Mouse (Mus musculus): ENCODE measurements around the gene Dld. TPM values are rescaled to one million over a fixed set of nuclear protein-coding genes. Genes with fewer than 3 reads are reported as not detected.

Dld gene
- polyA plus RNA-seq, 1 experiment from 2014 or later: 71.4 TPM

DNA sequence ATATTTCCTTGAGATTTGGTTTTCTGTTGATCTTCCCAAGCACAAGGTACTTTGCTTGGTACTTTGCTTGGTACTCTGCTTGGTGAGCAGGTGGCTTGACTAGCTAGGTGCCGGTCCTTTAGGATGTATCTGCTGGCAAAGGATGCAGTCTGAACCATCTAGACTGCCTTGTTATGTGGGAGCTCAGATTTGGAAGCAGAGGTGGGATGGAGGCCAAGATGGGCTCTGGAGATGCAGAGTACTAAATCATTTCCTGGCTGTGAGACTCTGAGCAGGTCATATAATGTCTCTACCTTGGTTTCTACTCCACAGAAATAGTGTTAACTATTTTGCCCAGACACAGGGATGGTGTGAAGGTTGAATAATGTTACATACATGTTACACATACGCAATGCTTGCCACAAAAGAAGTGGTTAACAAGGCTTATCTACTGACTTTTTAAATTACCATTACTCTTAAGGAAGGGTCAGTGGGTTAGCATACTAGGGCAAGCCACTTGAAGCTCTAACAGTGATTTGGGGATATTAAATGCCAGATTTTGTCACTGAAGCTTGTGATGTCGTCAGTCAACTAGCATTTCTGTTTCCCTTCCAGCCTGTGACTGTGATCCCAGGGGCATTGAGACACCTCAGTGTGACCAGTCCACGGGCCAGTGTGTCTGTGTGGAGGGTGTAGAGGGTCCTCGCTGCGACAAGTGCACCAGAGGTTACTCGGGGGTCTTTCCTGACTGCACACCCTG, 33.4 kb downstream of the Dld start:
- Histone ChIP-seq H3K36me3 (ENCODE audit: insufficient read depth, low read length) (peaks cover 22% of the 10 kb centered on the region; the same call in 1 of the 2 replicates), H3K27me3 (replicated peaks; ENCODE audit: insufficient read depth, low read length) (no peaks in the 10 kb centered on the region), H3K9ac (replicated peaks; ENCODE audit: low read depth) (no peak overlapping the region), H3K27ac (ENCODE audit: low read length) (no peak overlapping the region), H3K4me3 (ENCODE audit: low read depth, low read length) (no peak overlapping the region), H3K4me1 (ENCODE audit: insufficient read depth, low read depth, low read length) (no peaks in the 10 kb centered on the region), H3K4me2 (replicated peaks; ENCODE audit: low read depth, low read length) (no peak overlapping the region), H3K9me3 (ENCODE audit: low read length) (no peaks in the 10 kb centered on the region)
- WGBS: 86% methylated on average over 7 of the region's 7 CpGs
- TF ChIP-seq CTCF (IDR thresholded peaks at IDR 0.05) (no peak), EP300 (IDR thresholded peaks at IDR 0.05) (no peak)
- ATAC-seq: no peak
- DNase-seq (ENCODE audit: low spot score): no peak

DNA sequence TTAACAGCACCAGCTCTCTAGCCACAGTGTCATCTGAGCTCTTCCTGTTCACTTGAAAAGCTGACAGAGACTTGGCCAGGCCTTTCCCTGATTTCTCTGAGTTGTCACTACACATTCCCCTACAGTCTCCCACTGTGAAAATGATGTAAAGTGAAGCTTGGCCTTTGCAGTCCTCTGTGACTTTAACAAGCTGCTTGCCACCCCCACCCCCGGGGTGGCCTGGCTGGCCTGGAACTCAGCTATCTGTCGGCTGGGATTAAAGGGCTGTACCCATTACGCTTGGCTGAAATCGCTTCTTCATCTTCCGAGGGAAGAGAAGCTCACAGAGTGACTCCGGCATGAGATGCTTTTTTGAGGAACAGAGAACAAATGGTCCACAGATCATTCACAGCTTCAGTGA, 35.3 kb downstream of the Dld start:
- H3K9ac ChIP-seq (replicated peaks; ENCODE audit: low read depth): no peak overlapping the region
- ATAC-seq (no peak), DNase-seq (ENCODE audit: low spot score) (no peak)
- H3K4me2 ChIP-seq (replicated peaks; ENCODE audit: low read depth, low read length): no peak overlapping the region
- H3K4me3 ChIP-seq (ENCODE audit: low read depth, low read length): no peak overlapping the region
- no peaks in the 10 kb centered on the region for H3K4me1 ChIP-seq (ENCODE audit: insufficient read depth, low read depth, low read length)
- H3K27me3 ChIP-seq (replicated peaks; ENCODE audit: insufficient read depth, low read length): no peaks in the 10 kb centered on the region
- H3K27ac ChIP-seq (ENCODE audit: low read length): no peak overlapping the region
- no peaks in the 10 kb centered on the region for H3K9me3 ChIP-seq (ENCODE audit: low read length)
- no peak for TF ChIP-seq CTCF (IDR thresholded peaks at IDR 0.05)
- no peak for TF ChIP-seq EP300 (IDR thresholded peaks at IDR 0.05)
- 71% methylated on average over 6 of the region's 6 CpGs for WGBS
- H3K36me3 ChIP-seq (ENCODE audit: insufficient read depth, low read length): peaks cover 30% of the 10 kb centered on the region; the same call in 1 of the 2 replicates

DNA sequence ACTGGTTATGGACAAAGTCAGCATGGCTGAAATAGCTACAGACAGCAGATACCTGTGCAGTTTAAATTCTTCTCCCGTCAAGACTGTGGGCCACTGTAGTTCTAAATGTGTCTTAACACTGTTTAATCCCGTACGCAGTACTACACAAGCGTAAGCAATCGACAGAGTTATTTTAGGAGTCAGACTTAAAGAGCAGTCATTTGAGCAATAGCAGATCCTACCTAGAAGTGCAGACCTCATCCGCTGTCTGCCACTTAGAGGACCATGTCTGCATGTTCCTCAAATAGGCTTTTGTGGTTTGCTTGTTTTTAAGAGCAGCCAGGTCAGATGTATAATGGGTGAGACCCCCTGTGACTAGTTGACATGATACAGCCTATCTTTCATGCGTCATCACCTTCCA, 36.9 kb downstream of the Dld start:
- TF ChIP-seq CTCF (IDR thresholded peaks at IDR 0.05) (no peak), EP300 (IDR thresholded peaks at IDR 0.05) (no peak)
- Histone ChIP-seq H3K9me3 (ENCODE audit: low read length) (no peaks in the 10 kb centered on the region), H3K4me3 (ENCODE audit: low read depth, low read length) (no peak overlapping the region), H3K9ac (replicated peaks; ENCODE audit: low read depth) (no peak overlapping the region), H3K4me2 (replicated peaks; ENCODE audit: low read depth, low read length) (no peak overlapping the region), H3K27ac (ENCODE audit: low read length) (no peak overlapping the region), H3K4me1 (ENCODE audit: insufficient read depth, low read depth, low read length) (no peaks in the 10 kb centered on the region), H3K36me3 (ENCODE audit: insufficient read depth, low read length) (peaks cover 33% of the 10 kb centered on the region), H3K27me3 (replicated peaks; ENCODE audit: insufficient read depth, low read length) (no peaks in the 10 kb centered on the region)
- ATAC-seq: no peak
- DNase-seq (ENCODE audit: low spot score): no peak
- WGBS: 96% methylated on average over 7 of the region's 7 CpGs

DNA sequence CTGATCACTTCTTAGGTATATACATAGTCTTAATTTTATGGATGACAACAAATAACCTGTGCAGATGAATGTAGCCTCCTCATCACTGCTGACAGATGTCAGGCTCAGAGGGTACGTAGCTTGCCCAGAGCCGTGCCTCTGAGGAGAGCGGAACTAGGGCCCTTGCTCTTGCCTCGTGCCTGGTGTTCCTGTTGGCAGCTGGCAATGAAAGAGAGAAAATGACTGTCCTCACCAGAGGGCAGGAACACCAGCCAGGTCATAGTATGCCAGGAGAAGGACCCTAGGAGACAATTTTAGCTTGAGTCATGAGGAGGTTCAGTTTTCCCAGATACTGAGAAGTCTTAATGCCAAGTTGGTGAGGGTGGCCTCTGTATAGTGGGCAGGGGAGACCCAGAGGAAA, 38.1 kb downstream of the Dld start:
- no peak for ATAC-seq
- H3K9ac ChIP-seq (replicated peaks; ENCODE audit: low read depth): no peak overlapping the region

DNA sequence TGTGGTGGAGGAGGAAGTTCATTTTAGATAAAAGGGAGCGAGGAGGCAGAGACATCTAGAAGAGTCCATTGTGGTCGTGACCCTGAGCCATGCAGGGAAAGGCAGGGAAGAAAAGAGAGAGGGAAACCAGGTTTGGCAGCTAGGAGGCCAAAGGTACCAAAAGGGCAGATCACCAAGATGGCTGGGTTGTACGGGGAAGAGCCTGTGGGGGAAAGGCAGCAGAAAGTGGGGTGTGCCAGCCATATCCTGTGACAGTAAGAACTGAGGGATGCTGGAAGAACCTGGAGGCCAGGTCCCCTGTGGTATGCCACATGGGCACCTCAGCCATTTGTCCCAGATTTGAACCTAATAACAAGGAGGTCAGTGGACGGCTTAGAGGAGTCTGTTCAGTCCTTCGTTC, 39.0 kb downstream of the Dld start:
- TF ChIP-seq EP300 (IDR thresholded peaks at IDR 0.05): no peak
- TF ChIP-seq CTCF (IDR thresholded peaks at IDR 0.05): no peak
- H3K4me3 ChIP-seq (ENCODE audit: low read depth, low read length): no peak overlapping the region
- ATAC-seq: no peak
- no peak overlapping the region for H3K27ac ChIP-seq (ENCODE audit: low read length)
- H3K4me2 ChIP-seq (replicated peaks; ENCODE audit: low read depth, low read length): no peak overlapping the region
- peaks cover 43% of the 10 kb centered on the region for H3K36me3 ChIP-seq (ENCODE audit: insufficient read depth, low read length)
- no peak overlapping the region for H3K9ac ChIP-seq (replicated peaks; ENCODE audit: low read depth)
- WGBS: 95% methylated on average over 5 of the region's 5 CpGs
- no peak for DNase-seq (ENCODE audit: low spot score)
- H3K4me1 ChIP-seq (ENCODE audit: insufficient read depth, low read depth, low read length): no peaks in the 10 kb centered on the region
- H3K27me3 ChIP-seq (replicated peaks; ENCODE audit: insufficient read depth, low read length): no peaks in the 10 kb centered on the region
- no peaks in the 10 kb centered on the region for H3K9me3 ChIP-seq (ENCODE audit: low read length)

More for the DNA sequence above, 38.1 kb downstream of the Dld start:
- H3K4me1 ChIP-seq (ENCODE audit: insufficient read depth, low read depth, low read length): no peaks in the 10 kb centered on the region
- no peak overlapping the region for H3K4me2 ChIP-seq (replicated peaks; ENCODE audit: low read depth, low read length)
- no peaks in the 10 kb centered on the region for H3K27me3 ChIP-seq (replicated peaks; ENCODE audit: insufficient read depth, low read length)
- H3K9me3 ChIP-seq (ENCODE audit: low read length): no peaks in the 10 kb centered on the region
- DNase-seq (ENCODE audit: low spot score): no peak
- peaks cover 37% of the 10 kb centered on the region for H3K36me3 ChIP-seq (ENCODE audit: insufficient read depth, low read length)
- H3K4me3 ChIP-seq (ENCODE audit: low read depth, low read length): no peak overlapping the region
- H3K27ac ChIP-seq (ENCODE audit: low read length): no peak overlapping the region
- TF ChIP-seq EP300 (IDR thresholded peaks at IDR 0.05) (no peak), CTCF (IDR thresholded peaks at IDR 0.05) (no peak)
- 94% methylated on average over 4 of the region's 4 CpGs for WGBS

DNA sequence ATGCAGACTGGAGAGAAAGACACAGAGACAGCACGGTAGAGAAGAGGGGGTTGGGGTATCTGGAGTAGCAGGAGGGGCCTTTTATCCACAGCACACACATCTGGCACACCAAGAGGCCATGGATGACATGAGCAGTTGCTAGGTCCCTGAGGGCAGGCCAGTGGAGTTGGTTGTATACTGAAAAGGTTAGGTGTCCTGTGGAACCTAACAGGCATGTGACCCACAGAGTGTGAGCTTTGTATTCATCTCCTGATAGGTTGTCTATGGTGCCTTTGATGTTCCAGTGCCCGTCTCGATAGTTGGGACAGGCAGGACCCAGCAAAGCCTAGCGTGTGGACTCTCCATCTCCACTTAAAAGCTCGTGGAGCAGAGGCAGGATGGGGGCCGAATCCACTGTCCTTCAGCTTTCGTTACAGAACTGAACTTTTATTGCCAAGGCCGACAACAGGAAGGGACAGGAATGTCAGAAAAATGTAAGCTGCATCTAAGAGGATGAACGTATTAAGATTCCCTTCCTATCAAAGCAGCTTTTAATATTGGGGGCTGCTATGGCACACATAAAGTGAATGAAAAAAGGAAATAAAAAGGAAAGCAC, 39.5 kb downstream of the Dld start:
- no peak overlapping the region for H3K9ac ChIP-seq (replicated peaks; ENCODE audit: low read depth)
- no peak for ATAC-seq
- H3K27ac ChIP-seq (ENCODE audit: low read length): no peak overlapping the region
- peaks cover 42% of the 10 kb centered on the region for H3K36me3 ChIP-seq (ENCODE audit: insufficient read depth, low read length)
- no peak overlapping the region for H3K4me2 ChIP-seq (replicated peaks; ENCODE audit: low read depth, low read length)
- no peaks in the 10 kb centered on the region for H3K27me3 ChIP-seq (replicated peaks; ENCODE audit: insufficient read depth, low read length)
- no peak overlapping the region for H3K4me3 ChIP-seq (ENCODE audit: low read depth, low read length)
- TF ChIP-seq EP300 (IDR thresholded peaks at IDR 0.05): no peak
- no peak for TF ChIP-seq CTCF (IDR thresholded peaks at IDR 0.05)
- H3K9me3 ChIP-seq (ENCODE audit: low read length): no peaks in the 10 kb centered on the region
- WGBS: 79% methylated on average over 9 of the region's 9 CpGs
- H3K4me1 ChIP-seq (ENCODE audit: insufficient read depth, low read depth, low read length): no peaks in the 10 kb centered on the region
- DNase-seq (ENCODE audit: low spot score): no peak

Measured in lung, postnatal 0 days (tissue).